Mouse (Mus musculus) adrenal gland, postnatal 25 days (tissue): ENCODE results near the gene Tmeff1. TPM values are rescaled to one million over a fixed set of nuclear protein-coding genes. Genes with fewer than 3 reads are reported as not detected.

Source experiments
- DNase-seq: peaks from one replicate; pipeline ENCODE4 v3.0.0; 2021; ENCODE audit warnings: mixed read lengths
- total RNA-seq: library from RNA; stranded (reverse); gene quantifications from 2 replicates; pipeline ENCODE4 v1.2.3, GENCODE M21; 2021

Tmeff1 gene
- total RNA-seq, 1 experiment from 2014 or later: 11.1 TPM

DNA sequence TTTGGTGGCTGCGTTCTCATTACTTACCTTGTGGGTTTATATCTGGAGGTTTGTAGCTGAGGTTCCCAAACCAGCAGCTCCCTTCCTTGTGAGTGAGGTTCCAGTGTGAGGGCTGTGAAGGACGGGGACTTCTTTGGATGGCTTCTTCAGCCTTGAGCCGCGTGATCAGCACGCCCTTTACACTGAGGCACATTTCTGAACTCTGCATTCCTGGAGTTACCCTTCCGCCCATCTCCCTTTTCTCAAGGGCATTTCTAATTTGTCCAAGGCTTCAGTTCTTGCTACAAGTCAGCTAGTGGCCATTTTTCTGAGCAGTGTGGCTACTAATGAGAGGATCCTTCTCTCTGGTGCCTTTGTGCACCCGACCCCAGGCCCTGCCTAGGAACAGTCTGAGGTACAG, 38.0 kb downstream of the Tmeff1 start:
- DNase-seq: peak; percentile 4

DNA sequence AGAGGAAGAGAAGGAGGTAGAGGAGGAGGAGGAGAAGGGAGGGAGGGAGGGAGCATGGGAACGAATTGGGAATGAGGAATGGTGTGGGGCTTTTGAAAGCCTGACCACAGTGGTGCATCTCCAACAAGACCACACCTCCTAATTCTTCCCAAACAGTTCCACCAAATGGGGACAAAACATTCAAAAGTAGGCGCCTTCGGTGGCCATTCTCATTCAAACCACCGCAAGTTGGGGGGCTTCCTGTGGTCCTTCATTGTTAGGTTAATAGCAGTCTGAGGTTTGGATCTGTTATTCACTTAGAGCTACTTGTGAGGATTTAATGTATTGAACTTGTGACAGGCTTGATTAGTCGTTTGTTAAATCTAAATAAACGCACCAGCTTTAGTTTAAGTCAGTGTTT, 40.0 kb downstream of the Tmeff1 start:
- no peak for DNase-seq

DNA sequence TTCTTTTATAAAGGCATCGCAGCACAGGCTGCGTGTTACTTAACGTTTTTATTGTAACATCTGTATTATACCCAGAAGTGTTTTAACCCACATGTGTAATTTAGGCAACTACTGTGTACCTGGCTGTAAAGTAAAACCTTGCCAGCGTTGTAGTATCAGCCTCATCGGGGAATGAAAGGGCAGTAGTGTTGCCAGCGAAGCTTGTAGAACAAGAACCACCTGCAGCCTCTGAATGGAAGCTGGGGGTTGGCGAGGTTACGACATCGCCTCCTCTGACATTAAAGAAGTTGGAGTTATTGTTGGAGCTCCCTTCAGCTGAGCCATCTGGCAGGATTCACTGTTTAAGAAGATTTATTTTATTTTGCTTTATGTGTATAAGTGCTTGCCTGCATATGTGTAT, 40.9 kb downstream of the Tmeff1 start:
- DNase-seq: no peak

DNA sequence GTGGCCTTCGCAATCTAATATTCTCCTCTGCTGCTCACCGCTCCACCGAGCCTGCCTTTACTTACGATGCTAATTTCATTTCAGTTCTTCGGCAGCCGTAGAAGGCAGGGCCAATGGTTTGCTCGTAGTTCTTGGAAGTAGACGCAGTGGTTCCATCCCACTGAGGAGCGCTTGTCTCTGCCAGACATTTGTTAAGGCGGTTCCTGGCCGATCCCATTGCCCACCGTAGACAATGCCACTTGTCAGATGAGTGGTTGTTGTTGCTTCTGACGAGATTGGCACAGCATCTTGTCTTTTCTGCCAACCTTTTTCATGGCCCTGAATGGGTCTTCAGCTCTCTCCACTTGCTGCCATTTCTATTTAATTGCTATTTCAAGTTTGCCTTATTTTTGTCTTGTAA, 44.5 kb downstream of the Tmeff1 start:
- DNase-seq: no peak

DNA sequence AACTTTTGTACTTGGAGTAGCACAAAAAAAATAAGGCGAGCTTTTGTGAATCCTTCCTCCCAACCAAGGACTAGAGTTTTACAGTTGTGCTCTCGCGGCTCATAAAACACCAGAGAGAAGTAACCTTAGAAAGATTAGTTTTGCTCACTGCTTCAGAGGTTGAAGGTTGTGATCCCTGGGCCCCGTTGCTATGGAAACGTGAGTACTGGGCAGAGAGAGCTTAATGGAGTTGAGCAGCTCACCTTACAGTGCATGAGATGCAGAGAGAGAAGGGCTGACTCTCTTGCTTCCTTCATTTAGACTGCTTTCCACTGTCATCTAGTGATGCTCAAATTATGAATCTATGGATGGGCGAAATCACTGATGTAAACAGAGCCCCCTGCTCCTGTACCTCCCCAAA, 48.6 kb downstream of the Tmeff1 start:
- DNase-seq: no peak

DNA sequence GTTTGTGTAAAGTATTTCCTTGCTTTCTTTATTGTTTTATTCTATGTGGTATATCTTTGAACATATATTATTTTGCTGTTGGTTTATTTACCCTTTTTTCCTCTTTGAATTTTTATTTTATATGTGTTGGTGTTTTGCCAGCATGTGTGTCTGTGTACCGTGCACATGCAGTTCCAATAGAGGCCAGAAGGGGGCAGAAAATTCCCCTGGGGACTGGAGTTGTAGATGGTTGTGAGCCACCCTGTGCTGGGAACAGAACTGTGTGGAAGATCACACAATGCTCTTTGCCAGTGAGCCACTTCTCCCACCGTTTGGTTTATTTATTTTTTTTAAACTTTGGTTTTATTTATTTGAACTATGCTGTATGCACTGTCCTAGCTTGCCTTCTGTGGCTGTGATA, 49.1 kb downstream of the Tmeff1 start:
- DNase-seq: no peak

DNA sequence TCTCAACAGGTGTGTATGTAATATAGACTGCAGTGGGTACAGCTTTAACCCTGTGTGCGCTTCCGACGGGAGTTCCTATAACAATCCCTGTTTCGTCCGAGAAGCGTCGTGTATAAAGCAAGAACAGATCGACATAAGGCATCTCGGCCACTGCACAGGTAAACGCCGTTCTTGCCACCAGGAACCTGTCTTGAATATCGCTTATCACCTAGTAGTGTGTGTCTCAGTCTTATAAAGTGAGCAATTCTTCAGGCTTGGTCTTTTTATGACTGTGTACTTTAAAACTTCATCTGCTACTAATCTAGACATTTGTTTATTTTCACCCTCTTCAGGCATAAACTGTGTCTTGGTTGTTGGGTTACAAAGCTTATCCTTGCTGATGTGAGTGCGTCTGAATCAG, 51.9 kb downstream of the Tmeff1 start:
- no peak for DNase-seq

DNA sequence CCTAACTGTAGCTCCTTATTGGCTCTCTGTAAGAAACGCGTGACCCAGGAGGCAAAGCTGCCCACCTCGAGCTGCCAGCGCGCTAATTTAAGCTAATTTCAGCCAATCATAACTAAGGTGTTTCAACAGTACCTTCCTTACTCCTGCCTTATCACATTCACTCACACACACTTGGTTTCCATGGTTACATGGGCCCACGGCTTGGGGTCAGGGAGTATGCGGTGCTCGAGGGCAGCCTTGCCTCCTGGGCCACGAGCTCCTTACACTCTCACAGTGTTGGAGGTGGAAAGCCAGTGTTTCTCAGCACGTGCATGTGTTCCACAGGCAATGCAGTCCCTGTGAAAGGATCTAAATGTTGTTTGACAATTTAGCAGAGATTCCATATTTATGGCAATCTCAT, 53.2 kb downstream of the Tmeff1 start:
- DNase-seq: no peak

DNA sequence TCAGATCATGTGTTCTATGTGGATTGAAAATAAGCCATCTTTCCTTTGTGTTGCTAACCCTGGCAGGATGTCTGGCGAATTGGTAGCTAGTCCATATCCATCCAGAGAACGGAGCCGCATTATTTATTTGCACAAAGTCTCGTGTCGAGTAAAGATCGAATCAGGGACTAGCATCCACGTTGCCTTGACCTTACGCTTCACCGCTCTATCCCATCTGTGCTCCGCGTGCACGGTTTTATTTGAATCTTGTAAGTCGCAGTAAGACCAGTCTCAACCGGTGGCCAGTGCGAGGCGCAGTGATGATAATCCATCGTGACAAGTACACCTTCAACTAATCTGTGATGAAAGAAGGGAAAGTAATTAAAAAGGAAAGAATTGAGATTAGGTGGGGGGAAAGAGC, 54.5 kb downstream of the Tmeff1 start:
- no peak for DNase-seq

DNA sequence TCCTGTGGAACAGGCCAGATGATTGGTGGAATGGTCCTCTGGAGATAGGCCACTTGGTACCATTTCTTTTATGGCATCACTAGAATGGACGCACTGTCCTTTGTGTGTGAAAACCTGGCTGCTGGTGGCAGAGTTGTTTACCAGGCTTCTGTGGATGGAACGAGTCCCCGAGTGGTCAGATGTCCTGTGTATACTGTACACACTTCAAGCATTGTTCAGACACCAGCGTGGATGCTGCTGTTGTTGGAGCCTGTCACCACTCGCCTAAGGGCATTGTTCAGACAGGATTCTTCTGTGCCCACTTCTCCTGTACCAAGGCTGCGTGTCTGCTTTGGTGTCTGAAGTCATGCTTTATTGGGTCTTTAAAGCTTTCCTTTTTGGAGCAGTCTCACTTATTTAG, 58.8 kb downstream of the Tmeff1 start:
- DNase-seq: no peak

DNA sequence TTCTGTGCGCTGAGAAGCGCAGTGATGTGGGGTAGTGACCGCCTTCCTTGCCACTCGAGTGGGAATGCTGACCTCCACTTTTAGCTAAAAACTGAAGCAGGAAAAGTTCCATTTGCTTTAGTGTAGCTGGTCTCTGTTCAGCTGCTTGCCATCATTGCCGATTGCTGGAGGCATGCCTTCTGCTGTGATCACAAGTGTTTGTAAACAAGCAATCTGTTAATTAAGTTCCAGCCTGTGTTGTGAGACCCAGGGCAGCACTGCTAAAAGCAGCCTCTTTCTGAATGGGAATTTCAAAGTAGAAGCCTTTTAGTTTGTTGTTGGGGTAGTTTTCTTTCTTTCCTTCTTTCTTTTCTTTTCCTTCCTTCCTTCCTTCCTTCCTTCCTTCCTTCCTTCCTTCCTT, 61.2 kb downstream of the Tmeff1 start:
- DNase-seq: no peak

DNA sequence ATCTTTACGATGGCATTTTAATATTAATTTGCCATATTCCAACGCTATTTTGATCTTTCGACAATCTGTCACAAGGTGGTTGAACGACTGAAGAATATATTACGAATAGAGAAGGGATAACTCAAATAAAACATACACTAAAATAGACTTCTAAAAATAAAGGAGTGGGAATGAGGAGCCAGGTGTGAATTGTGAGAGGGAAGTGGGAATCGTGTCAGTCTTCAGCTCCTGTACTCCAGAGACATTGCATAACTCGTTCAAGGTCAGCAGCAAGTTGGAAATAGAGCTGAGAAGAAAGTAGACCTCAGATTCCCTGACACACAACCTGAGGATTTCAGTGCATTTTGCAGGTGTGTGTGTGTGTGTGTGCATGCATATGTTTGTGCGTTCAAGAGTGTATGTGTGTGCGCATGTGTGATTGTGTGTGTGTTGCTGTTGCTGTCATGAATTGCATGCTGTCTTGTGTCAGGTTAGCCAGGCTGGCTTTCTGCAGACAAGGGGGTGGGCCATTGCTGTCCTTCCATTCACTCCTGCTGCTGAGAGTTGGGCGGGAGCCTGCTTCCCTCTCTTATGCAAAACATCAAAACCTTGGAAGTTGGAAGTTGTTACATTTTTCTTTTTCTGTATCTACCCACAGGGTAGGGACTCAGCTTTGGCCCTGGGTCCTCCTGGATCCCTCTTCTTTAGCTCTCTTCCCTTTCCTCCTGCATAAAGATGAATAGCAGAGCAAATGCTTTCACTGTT, 65.8 kb downstream of the Tmeff1 start:
- DNase-seq: no peak

DNA sequence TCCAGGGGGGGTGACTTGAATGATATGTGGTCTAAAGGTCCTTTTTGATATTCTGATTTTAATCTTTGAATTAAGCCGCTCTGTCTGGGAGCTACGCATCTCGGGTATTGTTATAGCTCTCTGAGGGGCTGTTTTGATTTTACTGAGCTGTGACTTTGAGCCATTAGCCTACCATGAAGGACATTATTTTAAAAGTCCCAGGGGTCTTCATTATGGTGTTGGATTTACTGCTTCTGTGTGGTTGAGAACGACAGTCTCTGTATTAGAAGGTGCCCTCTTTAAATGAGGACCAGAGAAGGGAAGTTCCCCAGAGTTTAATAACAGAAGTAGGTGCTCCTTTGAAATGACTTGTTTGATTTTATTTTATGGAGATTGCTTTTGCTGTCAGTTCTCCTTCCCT, 69.1 kb downstream of the Tmeff1 start:
- no peak for DNase-seq

DNA sequence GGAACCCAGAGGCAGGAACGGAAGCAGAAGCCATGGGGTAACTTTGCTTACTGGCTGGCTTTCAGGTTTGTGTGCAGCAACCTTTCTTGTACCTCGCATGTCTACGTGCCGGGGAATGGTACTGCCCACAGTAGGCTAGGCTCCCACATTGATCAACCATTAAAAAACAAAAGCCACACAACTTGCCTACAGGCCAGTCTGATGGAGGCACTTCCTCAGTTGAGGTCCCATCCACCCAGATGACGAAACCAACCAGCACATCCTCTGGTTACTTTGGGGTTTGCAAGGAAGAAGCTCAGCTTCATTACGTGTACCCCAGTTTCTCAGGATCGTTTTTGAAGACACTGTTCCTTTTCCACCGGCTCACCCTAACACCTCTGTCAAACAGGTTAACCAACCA, 71.6 kb downstream of the Tmeff1 start:
- no peak for DNase-seq

DNA sequence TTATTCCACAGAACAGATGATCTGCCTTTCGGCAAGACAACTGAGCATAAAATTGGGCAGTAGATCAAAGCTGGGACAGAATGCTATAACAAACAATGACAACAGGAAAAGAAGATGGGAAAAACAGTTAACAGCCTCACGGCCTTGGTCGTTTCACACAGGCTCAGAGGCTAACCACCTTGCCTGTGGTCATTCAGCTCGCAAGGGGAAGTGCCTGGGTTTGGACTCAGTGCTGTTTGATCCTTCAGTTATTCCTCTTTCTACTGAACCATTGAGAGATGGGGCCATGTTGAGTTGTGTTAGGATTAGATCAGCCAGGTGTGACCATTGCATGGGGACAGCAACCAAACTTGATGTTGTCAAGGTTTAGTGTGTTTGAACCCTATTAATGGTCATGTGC, 75.2 kb downstream of the Tmeff1 start:
- DNase-seq: no peak

DNA sequence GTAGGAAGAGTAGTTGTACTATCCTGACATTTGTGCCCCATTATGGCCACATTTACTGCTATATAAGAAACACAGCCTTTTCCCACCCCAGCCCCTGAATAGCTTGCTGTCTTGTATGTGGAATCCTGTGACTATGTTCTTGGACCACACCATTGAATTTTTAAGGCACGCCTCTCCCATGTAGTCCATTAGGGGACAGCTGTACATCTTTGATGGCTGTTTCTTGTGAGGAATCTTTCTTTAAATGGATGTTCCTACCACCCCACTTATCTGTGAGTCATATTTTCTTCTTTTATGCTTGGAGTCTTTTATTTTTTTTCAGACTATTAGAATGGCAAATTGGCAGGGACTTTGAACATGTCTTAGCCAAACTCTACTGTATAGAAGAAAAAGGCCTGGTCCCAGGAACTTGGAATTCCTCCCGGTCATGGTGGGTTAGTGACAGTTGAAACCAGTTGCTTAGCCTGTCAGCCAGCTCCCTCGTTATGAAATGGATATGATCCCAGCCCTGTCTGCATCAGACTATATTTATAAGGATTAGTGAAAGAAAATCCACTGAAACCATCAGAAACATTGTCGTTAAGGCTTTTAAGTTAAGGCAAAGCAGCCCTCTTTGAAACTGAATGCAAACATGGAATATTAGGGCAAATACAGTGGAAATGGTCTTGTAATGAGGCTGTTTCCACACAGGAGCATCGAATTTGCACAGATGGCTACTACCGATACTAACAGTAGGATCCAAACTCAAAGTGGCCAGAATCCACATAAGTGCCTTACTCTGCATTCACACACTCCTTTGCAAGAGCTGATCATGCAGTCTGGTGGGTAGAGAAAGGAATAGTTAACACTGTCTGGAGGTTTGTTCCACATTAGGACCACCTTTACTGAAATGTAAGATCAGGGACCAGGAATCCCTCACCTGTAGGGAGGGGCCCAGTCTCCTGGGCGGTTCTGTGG, 75.9 kb downstream of the Tmeff1 start:
- no peak for DNase-seq

DNA sequence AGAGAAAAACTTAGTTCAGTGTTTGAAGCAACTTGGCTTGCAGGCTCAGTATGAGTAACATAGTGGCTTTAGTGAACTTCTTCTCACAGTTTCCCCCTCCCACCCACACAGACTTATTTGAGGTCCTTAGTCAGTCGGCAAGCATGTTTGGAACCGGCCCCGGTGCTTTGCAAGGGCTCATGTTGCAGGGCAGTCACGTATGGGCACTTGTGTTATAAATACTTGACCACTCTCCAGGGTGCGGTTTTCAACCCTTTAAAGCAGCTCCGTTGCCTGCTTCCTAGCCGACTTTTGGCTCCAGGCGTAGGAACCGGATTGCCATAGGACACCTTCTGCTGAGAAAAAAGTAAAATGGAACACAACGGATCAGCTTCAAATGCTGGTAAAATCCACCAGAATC, 78.3 kb downstream of the Tmeff1 start, which contains the start of gene Cavin4:
Gene Cavin4 (plus strand): TSS at position 244 of the 400 bp plus-strand sequence.
- DNase-seq: no peak

DNA sequence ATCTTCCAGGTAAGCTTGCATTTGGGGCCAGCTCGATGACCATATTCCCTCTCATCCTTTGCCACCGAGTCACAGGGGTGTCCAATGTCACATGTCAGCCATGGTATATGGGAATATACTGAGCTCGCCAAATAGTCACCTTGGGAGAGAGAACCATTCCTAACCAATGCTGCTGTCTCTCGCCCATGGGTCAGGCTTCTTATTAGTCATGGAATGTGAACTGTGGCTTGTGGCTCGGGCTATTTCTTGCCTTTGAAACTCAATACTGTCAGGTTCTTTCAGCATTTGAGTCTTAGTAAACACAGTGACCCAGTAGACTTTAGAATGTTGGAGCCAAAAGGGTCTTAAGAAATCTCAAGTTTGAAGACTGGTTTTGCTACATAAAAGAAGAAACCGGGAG, 79.0 kb downstream of the Tmeff1 start:
- DNase-seq: no peak

DNA sequence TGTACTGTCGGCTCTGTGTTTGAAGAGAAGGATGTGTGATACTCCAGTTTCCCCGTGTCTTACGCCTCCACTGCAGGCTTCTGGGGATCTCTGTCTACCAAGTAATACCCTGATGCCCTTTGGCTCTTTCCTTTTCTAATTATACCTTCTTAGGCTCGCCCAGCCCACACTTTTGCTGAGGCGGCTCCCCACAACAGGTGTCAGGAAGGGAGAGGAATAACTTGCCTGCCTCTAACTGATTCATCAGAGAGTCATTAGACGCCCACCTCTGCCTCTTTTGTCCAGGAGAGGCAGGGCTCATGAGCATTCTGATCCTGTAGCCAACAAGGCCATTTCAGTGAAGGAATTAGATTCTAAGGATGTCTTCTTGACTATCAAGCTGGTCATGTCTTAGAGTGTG, 82.3 kb downstream of the Tmeff1 start:
- DNase-seq: no peak

DNA sequence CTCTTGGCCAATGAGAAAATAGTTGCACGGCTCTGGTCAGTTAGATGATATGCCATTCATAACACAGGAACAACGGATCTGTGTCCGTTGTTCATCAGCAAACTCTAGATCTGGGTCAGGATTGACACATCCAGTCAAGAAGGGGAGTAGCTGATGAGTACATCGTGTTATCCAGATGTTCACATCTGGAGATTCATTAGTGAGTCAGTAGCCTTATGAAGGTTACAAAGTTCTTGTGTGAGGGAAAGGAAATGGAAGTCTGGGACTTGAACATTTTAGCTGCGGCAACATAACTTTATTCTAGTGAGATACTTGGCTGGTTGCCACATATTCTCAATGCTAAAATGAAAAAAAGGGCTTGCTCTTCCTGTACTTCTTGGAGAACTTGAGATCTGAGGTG, 87.9 kb downstream of the Tmeff1 start:
- DNase-seq: no peak

DNA sequence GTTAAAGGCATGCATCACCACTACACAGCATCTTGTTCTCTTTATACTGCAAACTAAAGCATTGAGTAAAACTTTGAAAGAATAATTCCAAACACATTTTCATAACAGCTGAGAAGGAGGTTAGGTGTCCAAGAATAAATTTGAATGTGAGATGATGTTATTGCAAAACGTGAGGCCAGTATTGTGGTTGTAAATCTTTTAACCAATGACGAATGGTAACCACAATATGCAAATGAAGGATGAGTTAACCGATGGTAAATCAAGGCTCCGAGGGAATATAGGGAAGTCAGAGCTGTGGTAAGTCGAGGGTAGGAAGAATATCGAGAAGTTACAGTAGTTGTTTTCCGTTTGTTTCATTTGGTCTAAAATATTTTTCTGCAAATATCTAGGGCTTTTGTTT, 89.4 kb downstream of the Tmeff1 start:
- no peak for DNase-seq

DNA sequence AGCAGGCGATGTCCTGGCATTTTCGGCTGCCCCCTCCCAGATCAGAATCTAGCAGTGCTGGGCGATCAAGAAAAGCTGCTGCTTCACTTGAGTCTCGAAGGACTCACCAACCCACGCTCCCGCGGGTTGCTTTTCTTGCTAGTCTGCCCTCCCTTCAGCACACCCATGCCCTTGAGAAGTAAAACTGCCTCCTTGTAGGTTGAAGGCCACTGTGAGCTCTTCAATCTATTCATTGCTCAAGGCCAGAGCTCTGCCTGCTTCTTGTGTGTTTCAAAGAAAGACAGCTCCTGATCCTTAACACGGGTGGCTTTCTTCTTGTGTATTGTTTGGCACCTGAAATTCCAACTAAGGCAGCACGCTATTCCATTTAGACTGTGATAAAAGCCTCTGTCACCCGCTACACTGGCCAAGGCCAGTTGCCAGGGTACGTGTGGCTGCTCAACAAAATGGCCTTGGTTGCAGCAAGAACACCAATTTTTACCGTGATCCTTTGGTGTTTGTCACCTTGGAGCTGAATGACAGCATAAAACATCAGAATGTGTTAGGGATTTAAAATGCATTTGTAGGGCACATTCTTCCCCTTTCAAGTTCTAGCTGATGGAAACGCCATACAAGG, 91.7 kb downstream of the Tmeff1 start:
- DNase-seq: peak; percentile 27

DNA sequence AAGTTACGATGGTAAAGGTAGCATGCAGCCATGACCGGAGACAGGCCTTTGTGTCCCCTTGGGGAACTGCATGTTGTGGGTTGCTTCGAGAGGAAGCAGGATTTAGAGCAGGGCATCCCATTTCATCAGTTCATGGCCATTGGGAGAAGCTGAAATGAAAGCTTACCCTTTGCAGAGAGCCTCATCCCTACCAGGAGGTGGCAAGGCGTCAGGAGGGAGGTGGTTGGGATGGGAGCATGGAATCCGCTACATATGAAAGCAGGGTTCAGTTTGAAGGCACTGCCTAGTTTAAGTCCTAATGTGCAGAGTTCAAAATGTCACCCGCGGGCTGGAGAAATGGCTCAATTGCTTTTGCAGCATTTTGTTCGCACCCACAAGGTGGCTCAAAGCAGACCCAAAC, 92.3 kb downstream of the Tmeff1 start:
- DNase-seq: no peak
